Mouse (Mus musculus) midbrain, embryonic 15.5 days (tissue): ENCODE results near the gene Erich6. TPM values are rescaled to one million over a fixed set of nuclear protein-coding genes. Genes with fewer than 3 reads are reported as not detected.
A peak's percentile ranks its signal among the peaks of the same experiment; 100 is the strongest.
"Not testable (repeated sequence)": the region's sequence is repeated elsewhere in the genome, so short reads cannot be mapped to it uniquely, and the experiment has no call there.

Experiments
- ATAC-seq: fragments of 200-750 bp; cut with Nextera tagmentation; replicated peaks from 2 replicates; pipeline ENCODE4 v1.8.0; 2017; ENCODE audit warnings: moderate TSS enrichment
- H3K27ac ChIP-seq: fragments of 300-500 bp; sonication (generic); 2 replicates; pipeline ENCODE4 v1.5.1; 2015; ENCODE audit warnings: mild to moderate bottlenecking, inconsistent platforms
- H3K27me3 ChIP-seq: fragments of 300-500 bp; sonication (generic); replicated peaks from 2 replicates; pipeline ENCODE4 v1.6.1; 2015; ENCODE audit warnings: inconsistent platforms
- H3K36me3 ChIP-seq: fragments of 300-500 bp; sonication (generic); replicated peaks from 2 replicates; pipeline ENCODE4 v1.6.1; 2015; ENCODE audit warnings: inconsistent platforms
- H3K4me1 ChIP-seq: fragments of 300-500 bp; sonication (generic); 2 replicates; pipeline ENCODE4 v1.6.1; 2015; ENCODE audit warnings: inconsistent platforms
- H3K4me2 ChIP-seq: fragments of 300-500 bp; sonication (generic); 2 replicates; pipeline ENCODE4 v1.6.1; 2015; ENCODE audit warnings: inconsistent platforms, mild to moderate bottlenecking, moderate library complexity
- H3K4me3 ChIP-seq: fragments of 300-500 bp; sonication (generic); 2 replicates; pipeline ENCODE4 v1.5.1; 2015; ENCODE audit warnings: mild to moderate bottlenecking, inconsistent platforms
- H3K9ac ChIP-seq: fragments of 300-500 bp; sonication (generic); 2 replicates; pipeline ENCODE4 v1.6.1; 2015; ENCODE audit warnings: mild to moderate bottlenecking, inconsistent platforms
- H3K9me3 ChIP-seq: fragments of 300-500 bp; sonication (generic); 2 replicates; pipeline ENCODE4 v1.6.1; 2016; ENCODE audit warnings: inconsistent platforms
- whole genome bisulfite sequencing: fragments of 180-500 bp; shearing (Covaris S2); methylation state at CpG from one replicate; pipeline ENCODE4 v1.1.7; 2015; ENCODE audit warnings: mixed read lengths; 5-methylcytosine and 5-hydroxymethylcytosine counted together
- polyA plus RNA-seq: library from polyadenylated mRNA; unstranded; fragments of >200 nt; fragmentation: Nextera tagmentation; extraction: Ambion mirVana; gene quantifications from 2 replicates; pipeline ENCODE4 v1.2.1, GENCODE M21; 2015

Erich6 gene
- polyA plus RNA-seq, 1 experiment from 2014 or later: 0.30 TPM

- H3K4me2 ChIP-seq: no peak overlapping the region
- H3K4me3 ChIP-seq: no peak overlapping the region
- H3K4me1 ChIP-seq: no peaks in the 10 kb centered on the region
- no peak for ATAC-seq
- no peaks in the 10 kb centered on the region for H3K9me3 ChIP-seq
- no peaks in the 10 kb centered on the region for H3K36me3 ChIP-seq
- no peaks in the 10 kb centered on the region for H3K27me3 ChIP-seq
- 82% methylated on average over 3 of the region's 3 CpGs for WGBS
- no peak overlapping the region for H3K27ac ChIP-seq
- H3K9ac ChIP-seq: no peak overlapping the region
These were observed 14.2 kb downstream of the Erich6 start for GRCm38 (mm10) chr3:58622665-58623394.

GRCm38 (mm10) chr3:58621066-58621465, 15.9 kb downstream of the Erich6 start:
- H3K36me3 ChIP-seq: no peaks in the 10 kb centered on the region
- WGBS: 82% methylated on average over 7 of the region's 7 CpGs
- no peaks in the 10 kb centered on the region for H3K9me3 ChIP-seq
- no peak overlapping the region for H3K27ac ChIP-seq
- H3K4me3 ChIP-seq: no peak overlapping the region
- no peaks in the 10 kb centered on the region for H3K27me3 ChIP-seq
- no peak for ATAC-seq
- no peak overlapping the region for H3K4me2 ChIP-seq
- H3K9ac ChIP-seq: no peak overlapping the region
- H3K4me1 ChIP-seq: no peaks in the 10 kb centered on the region

GRCm38 (mm10) chr3:58609985-58610384, 27.0 kb downstream of the Erich6 start:
- H3K9ac ChIP-seq: no peak overlapping the region
- no peaks in the 10 kb centered on the region for H3K27me3 ChIP-seq
- no peak for ATAC-seq
- no peak overlapping the region for H3K4me3 ChIP-seq
- no peaks in the 10 kb centered on the region for H3K4me1 ChIP-seq
- no peaks in the 10 kb centered on the region for H3K36me3 ChIP-seq
- H3K9me3 ChIP-seq: 0 out of 2 replicates have a peak, but pooled peaks cover 6% of the 10 kb centered on the region
- H3K4me2 ChIP-seq: no peak overlapping the region
- no peak overlapping the region for H3K27ac ChIP-seq
- WGBS: 78% methylated on average over 5 of the region's 5 CpGs

GRCm38 (mm10) chr3:58608506-58608905, 28.5 kb downstream of the Erich6 start:
- Histone ChIP-seq H3K4me2 (no peak overlapping the region), H3K27ac (no peak overlapping the region), H3K9me3 (0 out of 2 replicates have a peak, but pooled peaks cover 6% of the 10 kb centered on the region), H3K4me1 (no peaks in the 10 kb centered on the region), H3K9ac (no peak overlapping the region), H3K27me3 (no peaks in the 10 kb centered on the region), H3K4me3 (no peak overlapping the region), H3K36me3 (no peaks in the 10 kb centered on the region)
- no peak for ATAC-seq
- WGBS: 47% methylated on average over 4 of the region's 4 CpGs

- no peak overlapping the region for H3K27ac ChIP-seq
- H3K9me3 ChIP-seq: peaks cover 2% of the 10 kb centered on the region; the same call in 1 of the 2 replicates
- no peak overlapping the region for H3K4me3 ChIP-seq
- 27% methylated on average over 5 of the region's 5 CpGs for WGBS
- H3K4me2 ChIP-seq: no peak overlapping the region
- ATAC-seq: no peak
- H3K36me3 ChIP-seq: peaks cover 17% of the 10 kb centered on the region; the same call in 1 of the 2 replicates
- no peaks in the 10 kb centered on the region for H3K4me1 ChIP-seq
- no peak overlapping the region for H3K9ac ChIP-seq
- H3K27me3 ChIP-seq: no peaks in the 10 kb centered on the region
These were observed 43.4 kb downstream of the Erich6 start for GRCm38 (mm10) chr3:58593623-58594022.

- H3K36me3 ChIP-seq: peaks cover 15% of the 10 kb centered on the region; the same call in 1 of the 2 replicates
- not testable (repeated sequence) for H3K4me2 ChIP-seq, ATAC-seq, H3K9me3 ChIP-seq, H3K4me1 ChIP-seq, H3K27ac ChIP-seq, H3K27me3 ChIP-seq, H3K9ac ChIP-seq, H3K4me3 ChIP-seq
- 76% methylated on average over 7 of the region's 7 CpGs for WGBS
These were observed 44.3 kb downstream of the Erich6 start for GRCm38 (mm10) chr3:58592666-58593065.

GRCm38 (mm10) chr3:58590544-58590943, 46.5 kb downstream of the Erich6 start:
- ATAC-seq, H3K27me3 ChIP-seq, H3K4me1 ChIP-seq, H3K9me3 ChIP-seq, H3K4me2 ChIP-seq, H3K27ac ChIP-seq, H3K4me3 ChIP-seq, H3K9ac ChIP-seq: not testable (repeated sequence)
- WGBS: 93% methylated on average over 4 of the region's 4 CpGs
- peaks cover 23% of the 10 kb centered on the region; the same call in 1 of the 2 replicates for H3K36me3 ChIP-seq

- Histone ChIP-seq H3K36me3 (0 out of 2 replicates have a peak, but pooled peaks cover 8% of the 10 kb centered on the region), H3K27me3 (no peaks in the 10 kb centered on the region), H3K9me3 (no peaks in the 10 kb centered on the region), H3K4me3 (no peak overlapping the region), H3K27ac (no peak overlapping the region), H3K4me2 (no peak overlapping the region), H3K9ac (no peak overlapping the region), H3K4me1 (peaks cover 23% of the 10 kb centered on the region)
- 90% methylated on average over 5 of the region's 5 CpGs for WGBS
- ATAC-seq: no peak
These were observed 54.1 kb downstream of the Erich6 start for GRCm38 (mm10) chr3:58582788-58583426.

GRCm38 (mm10) chr3:58582297-58582696, 54.7 kb downstream of the Erich6 start:
- Histone ChIP-seq H3K36me3 (0 out of 2 replicates have a peak, but pooled peaks cover 8% of the 10 kb centered on the region), H3K27me3 (no peaks in the 10 kb centered on the region), H3K4me1 (peaks cover 27% of the 10 kb centered on the region), H3K4me2 (no peak overlapping the region), H3K9me3 (no peaks in the 10 kb centered on the region), H3K27ac (no peak overlapping the region), H3K4me3 (no peak overlapping the region), H3K9ac (no peak overlapping the region)
- WGBS: 83% methylated on average over 5 of the region's 5 CpGs
- no peak for ATAC-seq

GRCm38 (mm10) chr3:58581530-58581929, 55.5 kb downstream of the Erich6 start:
- no peaks in the 10 kb centered on the region for H3K27me3 ChIP-seq
- H3K4me2 ChIP-seq: no peak overlapping the region
- 0 out of 2 replicates have a peak, but pooled peaks cover 7% of the 10 kb centered on the region for H3K36me3 ChIP-seq
- H3K4me1 ChIP-seq: peaks cover 27% of the 10 kb centered on the region
- H3K4me3 ChIP-seq: no peak overlapping the region
- H3K9me3 ChIP-seq: no peaks in the 10 kb centered on the region
- ATAC-seq: no peak
- H3K9ac ChIP-seq: no peak overlapping the region
- H3K27ac ChIP-seq: no peak overlapping the region
- 96% methylated on average over 4 of the region's 4 CpGs for WGBS

- H3K27ac ChIP-seq: peak overlapping the region; percentile 99
- peak overlapping the region; percentile 99 for H3K9ac ChIP-seq
- peaks cover 25% of the 10 kb centered on the region for H3K4me1 ChIP-seq
- no peaks in the 10 kb centered on the region for H3K36me3 ChIP-seq
- H3K4me2 ChIP-seq: peak overlapping the region; percentile 55
- WGBS: 18% methylated on average over 8 of the region's 8 CpGs
- no peak for ATAC-seq
- no peaks in the 10 kb centered on the region for H3K27me3 ChIP-seq
- H3K9me3 ChIP-seq: no peaks in the 10 kb centered on the region
- peak overlapping the region; percentile 84 for H3K4me3 ChIP-seq
These were observed 59.4 kb downstream of the Erich6 start for GRCm38 (mm10) chr3:58577506-58578050.

- under 1% methylated on average over 36 of the region's 36 CpGs for WGBS
- peak; percentile 83 for ATAC-seq
- H3K27ac ChIP-seq: peak overlapping the region; percentile 99
These were observed 59.9 kb downstream of the Erich6 start for GRCm38 (mm10) chr3:58577067-58577503.

More at GRCm38 (mm10) chr3:58577067-58577503, 59.9 kb downstream of the Erich6 start:
- H3K4me2 ChIP-seq: peak overlapping the region; percentile 55
- H3K9me3 ChIP-seq: no peaks in the 10 kb centered on the region
- peak overlapping the region; percentile 84 for H3K4me3 ChIP-seq
- H3K27me3 ChIP-seq: no peaks in the 10 kb centered on the region
- H3K4me1 ChIP-seq: peaks cover 20% of the 10 kb centered on the region
- peak overlapping the region; percentile 99 for H3K9ac ChIP-seq
- no peaks in the 10 kb centered on the region for H3K36me3 ChIP-seq
